Mouse (Mus musculus) stomach, postnatal 0 days (tissue): ENCODE measurements at regions not wholly inside any gene's neighbourhood (a gene's known extent, or its start where the extent isn't known, plus 50 kb on each side); places are given as distances from the start of the nearest gene placed in this dataset.

Source experiments
- ATAC-seq: fragments of 200-750 bp; cut with Nextera tagmentation; 2 replicates; pipeline ENCODE4 v1.8.0; 2017; ENCODE audit not compliant: low FRiP score, low TSS enrichment
- DNase-seq: peaks from one replicate; pipeline ENCODE4 v3.0.0-alpha.2; 2016; ENCODE audit warnings: low spot score
- H3K27ac ChIP-seq: fragments of 300-500 bp; sonication (generic); replicated peaks from 2 replicates; pipeline ENCODE4 v1.5.1; 2014; ENCODE audit warnings: mild to moderate bottlenecking, control low read depth
- H3K27me3 ChIP-seq: fragments of 300-500 bp; sonication (generic); 2 replicates; pipeline ENCODE4 v1.6.1; 2014; ENCODE audit warnings: low read length; ENCODE audit not compliant: control insufficient read depth, insufficient read depth
- H3K36me3 ChIP-seq: fragments of 300-500 bp; sonication (generic); 2 replicates; pipeline ENCODE4 v1.6.1; 2014; ENCODE audit warnings: low read length, mixed read lengths; ENCODE audit not compliant: control insufficient read depth, insufficient read depth
- H3K4me1 ChIP-seq: fragments of 300-500 bp; sonication (generic); replicated peaks from 2 replicates; pipeline ENCODE4 v1.6.1; 2014; ENCODE audit warnings: antibody characterized with exemption; ENCODE audit not compliant: control insufficient read depth, insufficient read depth
- H3K4me2 ChIP-seq: fragments of 300-500 bp; sonication (generic); replicated peaks from 2 replicates; pipeline ENCODE4 v1.6.1; 2014; ENCODE audit warnings: low read depth, mild to moderate bottlenecking, control low read depth, moderate library complexity
- H3K4me3 ChIP-seq: fragments of 300-500 bp; sonication (generic); 2 replicates; pipeline ENCODE4 v1.5.1; 2014; ENCODE audit warnings: low read depth, low read length, control low read depth
- H3K9ac ChIP-seq: fragments of 300-500 bp; sonication (generic); 2 replicates; pipeline ENCODE4 v1.6.1; 2014; ENCODE audit warnings: mild to moderate bottlenecking, low read length, control low read depth, mixed read lengths
- H3K9me3 ChIP-seq: fragments of 300-500 bp; sonication (generic); 2 replicates; pipeline ENCODE4 v1.6.1; 2016; ENCODE audit warnings: low read length; ENCODE audit not compliant: control insufficient read depth
- CTCF ChIP-seq: IDR thresholded peaks from 2 replicates; pipeline ENCODE4 v1.5.1; 2016; ENCODE audit warnings: antibody characterized with exemption, low read depth, mild to moderate bottlenecking, moderate library complexity
- EP300 ChIP-seq: optimal IDR thresholded peaks from 2 replicates; pipeline ENCODE3; 2016; ENCODE audit warnings: antibody characterized with exemption
- WGBS: fragments of 180-500 bp; shearing (Covaris S2); extraction: QIAGEN DNeasy Blood & Tissue Kit; methylation state at CpG from one replicate; pipeline ENCODE4 v1.1.7; 2014; 5-methylcytosine and 5-hydroxymethylcytosine counted together

GRCm38 (mm10) chr2:107519326-107519725 lies 228.9 kb downstream of the Kcna4 start:
- no peak overlapping the region for H3K4me3 ChIP-seq
- peak; percentile 18 for DNase-seq
- ATAC-seq: 0 out of 2 replicates have a peak, but pooled peaks have one; percentile 49

GRCm38 (mm10) chr2:107519761-107520160 lies 229.3 kb downstream of the Kcna4 start:
- no peaks in the 10 kb centered on the region for H3K4me1 ChIP-seq
- H3K9ac ChIP-seq: no peak overlapping the region
- 71% methylated on average over 4 of the region's 4 CpGs for WGBS
- H3K27me3 ChIP-seq: no peaks in the 10 kb centered on the region
- H3K9me3 ChIP-seq: no peaks in the 10 kb centered on the region
- TF ChIP-seq EP300: no peak
- no peak for TF ChIP-seq CTCF
- DNase-seq: peak; percentile 14
- no peaks in the 10 kb centered on the region for H3K36me3 ChIP-seq
- no peak overlapping the region for H3K4me2 ChIP-seq
- no peak overlapping the region for H3K27ac ChIP-seq
- H3K4me3 ChIP-seq: no peak overlapping the region
- no peak for ATAC-seq

More at GRCm38 (mm10) chr2:107519326-107519725, 228.9 kb downstream of the Kcna4 start:
- 44% methylated on average over 3 of the region's 3 CpGs for WGBS
- H3K9ac ChIP-seq: no peak overlapping the region
- H3K9me3 ChIP-seq: no peaks in the 10 kb centered on the region
- no peak for TF ChIP-seq CTCF
- TF ChIP-seq EP300: no peak
- no peak overlapping the region for H3K27ac ChIP-seq
- no peak overlapping the region for H3K4me2 ChIP-seq
- H3K36me3 ChIP-seq: no peaks in the 10 kb centered on the region
- no peaks in the 10 kb centered on the region for H3K4me1 ChIP-seq
- no peaks in the 10 kb centered on the region for H3K27me3 ChIP-seq

GRCm38 (mm10) chr2:107543161-107543560 lies 252.7 kb downstream of the Kcna4 start:
- Histone ChIP-seq H3K4me1 (no peaks in the 10 kb centered on the region), H3K36me3 (no peaks in the 10 kb centered on the region), H3K9me3 (no peaks in the 10 kb centered on the region), H3K9ac (no peak overlapping the region), H3K4me2 (no peak overlapping the region), H3K4me3 (no peak overlapping the region), H3K27ac (no peak overlapping the region), H3K27me3 (no peaks in the 10 kb centered on the region)
- no peak for TF ChIP-seq EP300
- no peak for TF ChIP-seq CTCF
- DNase-seq (no peak), ATAC-seq (no peak)
- 78% methylated on average over 4 of the region's 4 CpGs for WGBS

GRCm38 (mm10) chr2:107552569-107552968 lies 262.1 kb downstream of the Kcna4 start:
- Histone ChIP-seq H3K36me3 (no peaks in the 10 kb centered on the region), H3K27ac (no peak overlapping the region), H3K4me3 (no peak overlapping the region), H3K4me2 (no peak overlapping the region), H3K4me1 (no peaks in the 10 kb centered on the region), H3K9ac (no peak overlapping the region), H3K9me3 (no peaks in the 10 kb centered on the region), H3K27me3 (no peaks in the 10 kb centered on the region)
- TF ChIP-seq CTCF (no peak), EP300 (no peak)
- ATAC-seq: no peak
- DNase-seq: no peak
- WGBS: 71% methylated on average over 1 of the region's 1 CpGs

- WGBS: 71% methylated on average over 3 of the region's 3 CpGs
- Histone ChIP-seq H3K27ac (no peak overlapping the region), H3K36me3 (no peaks in the 10 kb centered on the region), H3K9me3 (no peaks in the 10 kb centered on the region), H3K27me3 (no peaks in the 10 kb centered on the region), H3K4me2 (no peak overlapping the region), H3K4me3 (no peak overlapping the region), H3K4me1 (no peaks in the 10 kb centered on the region), H3K9ac (no peak overlapping the region)
- ATAC-seq: no peak
- no peak for DNase-seq
- no peak for TF ChIP-seq CTCF
- no peak for TF ChIP-seq EP300
Observed at GRCm38 (mm10) chr2:107556239-107556638, 265.8 kb downstream of the Kcna4 start.

- Histone ChIP-seq H3K4me1 (no peaks in the 10 kb centered on the region), H3K9ac (no peak overlapping the region), H3K9me3 (no peaks in the 10 kb centered on the region), H3K4me3 (no peak overlapping the region), H3K27me3 (no peaks in the 10 kb centered on the region), H3K4me2 (no peak overlapping the region), H3K27ac (no peak overlapping the region), H3K36me3 (no peaks in the 10 kb centered on the region)
- TF ChIP-seq CTCF (no peak), EP300 (no peak)
- WGBS: 78% methylated on average over 2 of the region's 2 CpGs
- DNase-seq: no peak
- no peak for ATAC-seq
Observed at GRCm38 (mm10) chr2:107569618-107570017, 279.2 kb downstream of the Kcna4 start.
